Mouse (Mus musculus): ENCODE measurements at regions not wholly inside any gene's neighbourhood (a gene's known extent, or its start where the extent isn't known, plus 50 kb on each side); places are given as distances from the start of the nearest gene placed in this dataset.

DNA sequence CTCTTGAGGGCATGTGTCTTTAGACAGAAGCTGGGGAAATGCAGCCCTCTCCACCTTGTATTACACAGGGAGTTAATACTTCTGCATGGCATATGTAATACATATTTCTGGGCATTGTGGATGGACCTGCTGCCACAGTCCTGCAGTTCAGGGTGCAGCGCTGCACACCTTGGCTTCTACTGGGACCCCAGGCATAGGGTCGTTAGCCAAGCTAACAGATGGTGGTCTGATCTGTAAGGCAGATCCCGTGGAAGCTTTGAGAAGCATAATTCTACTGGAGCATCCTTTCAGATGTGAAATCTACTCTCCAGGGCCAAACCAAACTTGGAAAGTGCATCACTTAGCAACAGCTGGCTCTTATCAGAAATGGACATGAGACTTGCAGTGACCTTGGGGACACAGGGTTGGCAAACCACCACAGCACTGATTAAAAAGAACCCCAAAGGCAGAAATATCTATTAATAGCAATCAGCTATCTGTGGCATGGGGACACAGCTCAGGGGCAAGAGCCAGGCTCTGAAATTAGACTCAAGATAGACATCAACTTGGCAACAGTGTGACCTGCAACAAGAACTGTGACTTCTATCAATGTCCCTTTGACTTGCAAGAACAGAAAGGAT lies 155.0 kb downstream of the Drd1 start:
- DNase-seq = no peak

DNA sequence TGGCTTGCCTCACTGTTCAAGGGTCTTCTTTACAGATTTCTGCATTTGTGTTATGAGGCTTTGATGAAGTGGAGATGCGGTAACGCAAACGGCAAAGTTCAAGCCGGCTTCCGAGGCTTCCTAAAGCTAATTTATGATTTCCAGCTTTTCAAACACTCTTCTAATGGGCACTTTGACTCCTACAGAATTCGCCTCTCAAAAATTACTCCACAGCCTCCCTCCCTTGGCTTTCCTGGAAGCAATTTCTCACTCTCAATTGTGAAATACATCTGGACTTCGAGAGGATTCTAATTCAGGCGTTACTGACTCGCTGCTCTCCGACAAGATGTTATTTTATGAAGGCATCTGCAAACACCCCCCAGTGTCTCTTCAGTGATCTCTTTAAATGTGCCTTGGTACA lies 157.2 kb downstream of the Drd1 start:
- no peak for DNase-seq

DNA sequence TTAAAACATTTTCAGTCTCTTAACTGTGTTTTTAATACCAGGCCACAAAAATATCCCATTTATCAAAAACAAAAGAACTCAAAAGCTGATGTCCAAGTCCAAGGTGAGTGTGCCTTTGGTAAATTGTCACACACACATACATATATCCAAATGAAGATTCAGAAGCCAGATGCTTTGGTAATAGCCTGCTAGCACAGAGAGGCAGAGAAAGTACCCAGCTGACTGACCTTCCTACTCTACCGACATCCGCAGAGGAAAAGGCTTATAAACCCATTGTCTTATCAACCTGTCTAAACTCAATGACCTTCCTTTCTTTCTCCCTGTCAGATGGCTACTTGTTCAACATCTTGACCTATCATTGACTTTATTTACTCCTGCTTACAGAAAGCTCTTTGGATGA lies 158.3 kb downstream of the Drd1 start:
- no peak for DNase-seq

DNA sequence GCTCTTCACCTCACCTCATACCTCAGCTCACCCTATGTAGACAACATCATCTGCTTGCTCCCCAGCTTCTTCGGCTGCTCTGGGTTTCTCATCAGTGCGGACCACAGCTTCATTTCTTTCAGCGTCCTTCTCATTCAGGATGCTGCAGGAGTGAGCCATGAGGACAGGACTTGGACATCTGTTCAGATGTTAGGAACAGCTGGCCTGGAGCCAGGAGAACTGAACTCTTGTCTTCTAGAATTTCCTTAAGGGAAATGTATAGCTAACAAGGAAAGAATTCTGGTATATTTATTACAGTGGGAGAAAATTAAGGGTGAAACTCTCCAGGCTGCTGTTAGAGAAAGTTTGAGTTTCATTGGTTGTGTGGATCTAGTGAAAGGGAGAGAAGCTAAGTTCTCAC lies 167.1 kb downstream of the Drd1 start:
- no peak for DNase-seq

DNA sequence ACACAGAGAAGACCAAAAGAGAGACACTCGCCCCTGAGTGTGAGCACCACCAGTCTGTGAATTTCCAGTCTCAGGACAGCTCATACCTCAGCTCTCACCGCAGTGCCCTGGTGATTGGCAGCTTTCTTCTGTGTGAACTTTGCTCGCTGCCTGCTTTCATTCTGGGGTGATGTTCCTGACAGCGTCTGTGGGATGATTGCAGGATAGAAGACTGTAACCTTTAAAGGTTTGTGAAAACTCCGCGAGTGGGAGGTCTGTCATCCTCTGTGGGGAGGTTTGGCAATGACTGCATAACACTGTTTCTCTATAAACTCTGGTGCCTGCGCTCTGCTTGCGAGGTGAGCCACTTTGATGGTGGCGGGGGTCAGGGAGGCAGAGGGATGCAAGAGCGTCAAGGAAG lies 169.7 kb downstream of the Drd1 start:
- DNase-seq = no peak

DNA sequence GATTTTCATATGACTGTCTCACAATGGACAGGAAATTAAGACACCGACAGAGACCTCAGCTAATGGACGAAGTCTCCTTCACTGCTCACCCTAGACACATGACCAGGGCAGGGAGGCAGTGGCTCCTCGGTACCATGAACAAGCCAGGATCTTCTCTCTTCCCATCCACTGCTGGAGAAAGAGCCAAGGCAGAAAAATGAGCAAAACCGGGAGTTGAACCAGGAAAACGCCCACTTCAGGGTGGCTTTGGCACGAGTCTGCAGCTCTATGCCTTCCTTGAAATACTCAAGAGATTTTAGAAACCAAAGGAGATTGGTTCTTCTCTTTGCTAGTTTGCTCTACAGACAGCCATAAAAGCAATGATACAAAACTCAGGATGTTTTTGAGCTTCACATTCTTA lies 172.3 kb downstream of the Drd1 start:
- DNase-seq = no peak

DNA sequence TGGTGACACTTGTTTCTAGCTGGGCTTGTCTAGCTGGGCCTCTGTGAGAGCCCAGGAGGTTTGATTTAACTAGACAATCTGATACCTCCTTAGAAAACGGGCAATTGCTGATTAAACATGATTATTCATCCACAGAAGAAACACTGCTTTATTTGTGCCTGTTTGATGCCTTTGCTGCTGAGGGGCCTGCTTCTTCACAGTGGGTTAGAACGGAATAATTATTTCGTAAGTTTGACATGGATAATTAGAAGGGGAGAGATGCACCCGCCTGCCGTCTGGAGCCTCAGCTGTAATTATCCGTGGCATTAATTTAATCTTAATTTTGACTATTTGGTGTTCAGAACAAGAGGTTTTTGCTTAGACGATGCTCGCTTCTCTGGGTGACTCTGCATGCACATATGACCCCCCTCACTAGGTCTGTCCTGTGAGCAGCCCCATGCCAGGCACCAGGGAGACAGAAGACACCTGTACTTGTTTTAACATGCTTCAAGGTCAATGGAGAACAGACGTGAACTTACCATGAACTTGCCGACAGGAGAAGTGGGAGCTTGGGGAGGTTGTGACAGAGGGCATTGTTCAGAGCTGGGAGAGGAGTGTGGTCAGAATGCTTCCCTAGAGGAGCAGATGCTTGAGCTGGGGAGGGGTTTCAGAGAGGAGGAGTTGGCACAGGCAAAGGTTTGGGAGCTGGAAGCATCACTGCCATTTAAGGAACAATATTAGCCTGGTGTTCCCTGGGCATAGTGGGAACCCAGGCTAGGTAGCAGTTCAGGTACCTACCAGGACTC lies 174.8 kb downstream of the Drd1 start:
- no peak for DNase-seq

DNA sequence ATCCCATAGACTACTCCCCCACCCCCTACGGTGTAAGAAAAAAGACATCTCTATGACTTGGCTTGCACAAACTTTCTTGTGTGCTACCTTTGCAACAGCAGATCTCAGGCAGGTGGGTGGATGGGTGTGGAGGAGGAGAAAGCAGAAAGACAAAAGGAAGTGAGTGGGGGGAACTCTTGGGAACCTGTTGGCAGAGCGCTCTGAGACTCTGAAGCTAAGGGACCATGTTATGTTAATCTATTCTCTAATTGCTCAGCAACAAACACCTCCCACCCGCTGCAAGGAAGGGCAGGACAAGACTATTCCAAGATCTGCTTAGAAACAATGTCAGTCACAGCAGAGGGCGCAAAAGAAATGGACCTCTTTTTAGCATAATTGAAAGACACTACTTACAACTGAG lies 180.0 kb downstream of the Drd1 start:
- no peak for DNase-seq

DNA sequence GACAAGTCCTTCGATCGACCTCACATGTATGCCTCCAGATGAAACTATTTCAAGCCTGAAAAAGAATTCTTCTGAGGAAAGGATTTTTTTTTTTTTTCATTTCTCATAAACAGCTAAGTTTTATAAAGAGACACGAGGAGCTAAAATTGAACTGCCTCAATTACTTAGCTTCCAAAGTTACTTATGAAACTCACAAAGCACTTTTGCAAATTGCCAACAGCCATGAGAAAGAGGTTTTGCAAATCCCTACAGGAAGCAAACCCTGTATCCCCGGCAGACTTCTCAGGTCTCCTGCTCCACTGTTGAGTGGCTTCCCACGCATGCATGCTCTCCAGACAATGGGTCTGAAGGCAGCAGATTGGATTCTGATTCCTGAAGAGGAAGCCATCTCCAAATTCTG lies 190.2 kb downstream of the Drd1 start:
- DNase-seq = no peak

DNA sequence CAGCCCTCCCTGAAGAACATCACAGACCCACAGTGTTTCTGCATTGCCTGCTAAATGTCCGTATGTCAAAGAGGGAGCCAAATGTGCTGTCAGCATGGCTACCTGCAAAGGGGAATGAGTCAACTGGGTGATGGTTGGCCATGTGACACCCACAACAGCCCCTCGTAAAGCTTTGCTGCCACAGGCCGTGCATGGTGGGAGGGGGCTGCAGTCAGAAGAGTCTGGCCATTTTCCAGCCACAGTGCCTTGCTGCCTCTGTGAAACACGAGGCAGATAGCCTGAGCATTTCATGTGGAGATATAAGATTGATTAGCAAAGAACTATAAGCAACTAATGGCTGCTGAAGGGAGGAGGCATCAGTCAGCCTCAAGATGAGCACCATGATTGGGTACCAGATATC lies 193.2 kb downstream of the Drd1 start:
- no peak for DNase-seq

DNA sequence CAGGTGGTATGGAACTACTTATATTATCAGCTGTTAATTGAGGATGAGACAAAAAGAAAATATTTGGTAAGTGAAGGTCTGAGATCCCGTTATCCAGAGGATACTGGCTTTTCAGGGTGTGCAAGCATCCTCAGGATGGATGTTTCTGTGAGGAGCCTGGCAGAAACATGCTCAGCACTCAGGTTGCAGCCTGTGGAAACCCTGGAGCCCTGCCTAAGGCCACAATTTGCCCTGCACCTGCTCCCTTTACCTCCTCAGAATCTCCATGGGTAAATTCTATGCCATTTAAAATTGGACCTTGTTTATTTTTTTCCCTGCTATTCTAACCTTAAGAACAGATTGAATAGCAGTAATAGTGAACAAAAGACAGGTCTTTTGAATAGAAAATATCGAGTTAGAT lies 201.3 kb downstream of the Drd1 start:
- no peak for DNase-seq

DNA sequence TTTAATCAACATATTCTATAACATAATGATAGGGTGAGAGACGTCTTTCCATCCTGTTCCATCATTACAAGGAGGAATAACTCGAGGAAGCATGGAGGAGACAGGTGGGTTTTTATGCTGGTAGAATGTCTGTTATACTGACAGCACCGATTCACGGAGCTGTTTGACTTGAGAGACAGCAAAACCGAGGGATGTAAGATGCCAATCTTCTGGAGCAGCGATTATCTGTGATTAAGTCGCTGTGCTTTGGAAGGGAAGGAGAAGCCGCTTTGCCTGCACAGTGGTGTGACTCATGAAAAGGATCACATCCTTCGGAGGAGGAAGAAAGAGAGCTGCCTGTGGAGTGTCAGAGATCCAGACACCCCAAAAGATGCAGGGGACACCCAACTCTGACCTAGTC lies 205.4 kb downstream of the Drd1 start:
- DNase-seq = no peak

DNA sequence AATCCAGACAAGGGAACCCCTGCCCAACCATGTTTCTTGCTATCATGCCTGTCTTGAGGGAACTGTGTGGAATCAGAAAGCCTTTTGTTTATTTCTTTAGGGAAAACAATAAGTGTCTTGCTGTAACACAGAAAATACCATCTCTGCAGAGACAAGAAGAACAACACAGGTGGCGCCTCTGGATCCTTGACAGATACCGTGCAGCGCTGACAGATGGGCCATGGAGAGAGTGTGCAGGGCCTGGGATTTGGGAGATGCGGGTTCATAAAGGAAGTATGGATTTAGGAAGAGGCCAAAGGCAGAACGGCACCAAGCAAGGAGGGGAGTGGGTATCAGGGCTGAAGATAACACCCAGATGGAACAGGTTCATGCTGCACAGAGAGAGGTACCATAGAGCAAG lies 209.3 kb downstream of the Drd1 start:
- DNase-seq = no peak

DNA sequence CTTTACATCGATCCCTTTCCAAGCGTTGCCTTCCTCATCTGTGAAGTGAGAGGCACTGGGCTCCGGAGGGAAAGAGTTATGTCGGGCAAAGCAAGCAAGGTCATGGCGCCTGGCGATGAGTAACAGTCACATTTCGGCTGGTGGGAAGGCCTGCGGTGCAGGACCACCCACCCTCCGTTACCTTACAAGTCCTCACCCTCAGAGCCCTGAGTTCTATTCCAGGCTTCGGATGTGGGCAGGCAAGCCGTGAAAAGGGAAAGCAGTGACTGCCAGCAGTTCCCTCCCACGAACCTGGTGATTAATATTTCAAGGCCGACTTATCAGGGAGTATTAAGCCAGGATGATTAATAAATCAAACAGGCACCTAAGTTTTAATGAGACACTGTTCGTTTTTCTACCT lies 209.7 kb downstream of the Drd1 start:
- DNase-seq = no peak

DNA sequence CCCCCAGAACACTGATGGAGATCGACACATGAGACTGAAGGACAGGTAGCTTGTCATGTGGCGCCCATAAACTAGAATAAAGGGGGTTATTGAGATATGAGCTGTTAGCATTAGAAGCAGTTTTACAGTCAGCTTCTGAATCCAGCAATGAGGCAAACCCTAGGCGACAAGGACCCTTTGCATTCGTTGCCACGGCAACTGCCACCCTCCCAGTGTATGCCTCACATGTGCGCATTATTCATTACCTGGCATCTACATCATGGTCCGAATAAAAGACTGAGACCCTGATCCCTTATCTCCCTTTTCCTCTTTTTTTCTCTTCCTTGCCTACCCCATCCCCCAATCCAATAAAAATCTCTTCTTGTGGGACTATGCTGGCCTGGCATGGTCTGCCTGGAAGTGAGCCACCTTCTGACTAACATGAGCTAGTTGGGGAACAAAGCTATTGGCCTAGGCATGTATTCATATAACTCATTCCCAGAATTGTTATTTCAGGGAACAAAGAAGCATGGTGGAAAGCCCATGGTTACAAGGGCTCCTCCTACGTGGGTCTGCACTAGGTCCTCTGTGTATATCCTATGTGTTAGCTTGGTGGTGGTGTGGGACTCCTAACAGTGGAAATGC lies 229.4 kb downstream of the Drd1 start:
- no peak for DNase-seq

DNA sequence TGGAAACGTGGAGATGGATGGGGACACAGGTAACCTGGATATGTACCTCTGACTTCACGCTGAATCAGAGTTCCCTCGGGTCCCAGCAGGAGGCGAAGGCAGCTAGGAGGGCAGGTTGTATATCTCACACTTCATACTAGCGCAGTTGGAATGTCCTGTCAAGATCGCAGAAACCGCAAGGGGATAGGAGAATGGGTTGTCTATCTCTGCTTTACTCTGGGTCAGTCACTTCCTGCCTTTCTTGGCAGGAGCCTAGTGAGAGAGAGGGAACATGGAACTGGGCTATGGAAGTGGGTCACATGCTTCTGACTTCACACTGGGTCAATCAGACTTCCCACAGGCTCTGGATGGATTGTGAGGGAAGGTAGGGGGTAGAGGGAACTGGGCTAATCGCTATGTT lies 233.4 kb downstream of the Drd1 start:
- DNase-seq = no peak

DNA sequence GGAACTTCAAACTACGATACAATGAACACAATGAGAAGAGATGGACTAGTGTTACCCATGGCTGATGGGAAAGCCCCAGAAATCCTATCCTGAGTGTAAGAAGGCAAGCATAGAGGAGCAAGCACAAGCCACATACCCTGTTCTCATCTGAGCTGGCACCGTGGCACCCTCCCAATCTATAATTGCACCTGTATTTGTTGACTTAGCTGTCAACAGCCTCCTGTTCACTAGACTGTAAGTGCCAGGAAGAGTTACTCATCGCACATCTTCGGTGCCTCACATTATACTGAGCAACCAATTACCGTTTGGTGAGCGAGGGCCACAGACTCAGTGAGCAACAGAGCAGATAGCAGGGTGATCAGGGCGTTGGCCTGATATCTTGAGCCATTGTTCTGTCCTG lies 239.9 kb downstream of the Drd1 start:
- no peak for DNase-seq

DNA sequence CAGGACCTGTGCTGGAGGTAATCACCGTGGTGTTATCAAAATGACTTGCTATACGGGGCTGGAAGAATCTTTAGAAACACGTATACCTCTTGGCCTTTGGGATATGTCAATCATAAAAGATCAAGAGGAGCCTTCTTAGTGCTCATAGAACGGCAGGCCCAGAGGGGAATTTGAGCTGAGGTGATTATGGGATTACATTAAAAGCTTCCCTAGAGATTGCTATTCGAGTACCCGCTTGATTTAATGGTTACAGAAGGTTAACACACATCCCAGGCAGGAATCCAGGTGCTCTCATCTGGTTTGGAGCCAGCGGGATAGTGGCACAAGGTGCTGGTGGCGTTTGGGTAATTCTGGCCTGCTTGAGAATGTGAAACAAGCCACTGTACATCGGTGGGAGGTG lies 241.4 kb downstream of the Drd1 start:
- no peak for DNase-seq

DNA sequence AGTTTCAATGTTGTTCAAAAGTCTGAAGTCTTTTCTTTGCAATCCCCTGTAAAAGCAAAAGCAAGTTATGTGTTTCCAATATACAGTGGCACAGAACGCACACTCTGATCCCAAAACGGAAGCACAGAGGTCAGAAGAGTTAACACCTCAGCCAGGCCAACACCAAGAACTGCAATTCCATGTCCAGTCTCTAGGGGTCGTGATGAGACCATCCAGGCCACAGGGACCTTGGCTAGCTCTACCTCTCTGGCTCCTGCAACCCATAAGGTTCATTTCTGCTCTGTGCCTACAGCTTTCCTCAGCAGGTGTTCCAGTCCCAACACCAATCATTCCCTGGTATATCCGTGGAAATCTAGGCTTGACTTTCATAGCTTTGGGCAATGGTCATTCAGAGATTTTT lies 243.6 kb downstream of the Drd1 start:
- DNase-seq = no peak

DNA sequence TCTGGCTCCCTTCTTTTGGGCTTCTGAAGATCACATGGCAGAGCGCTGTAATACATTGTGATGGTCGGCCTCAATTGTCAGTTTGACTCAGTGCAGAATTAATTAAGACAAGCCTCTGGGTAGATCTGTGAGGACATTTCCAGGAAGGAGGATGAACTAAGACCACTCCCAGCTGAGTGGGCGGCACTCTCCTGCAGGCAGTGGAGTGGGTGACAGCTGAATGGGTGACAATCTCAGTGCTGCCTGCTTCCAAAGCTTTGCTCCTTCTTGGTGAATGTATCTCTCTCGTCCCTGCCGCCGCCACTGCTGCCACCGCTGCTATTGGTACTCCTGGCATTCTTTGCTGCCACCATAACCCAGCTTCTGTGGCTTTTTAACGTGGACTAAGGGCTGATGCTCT lies 244.4 kb downstream of the Drd1 start:
- DNase-seq = no peak

DNA sequence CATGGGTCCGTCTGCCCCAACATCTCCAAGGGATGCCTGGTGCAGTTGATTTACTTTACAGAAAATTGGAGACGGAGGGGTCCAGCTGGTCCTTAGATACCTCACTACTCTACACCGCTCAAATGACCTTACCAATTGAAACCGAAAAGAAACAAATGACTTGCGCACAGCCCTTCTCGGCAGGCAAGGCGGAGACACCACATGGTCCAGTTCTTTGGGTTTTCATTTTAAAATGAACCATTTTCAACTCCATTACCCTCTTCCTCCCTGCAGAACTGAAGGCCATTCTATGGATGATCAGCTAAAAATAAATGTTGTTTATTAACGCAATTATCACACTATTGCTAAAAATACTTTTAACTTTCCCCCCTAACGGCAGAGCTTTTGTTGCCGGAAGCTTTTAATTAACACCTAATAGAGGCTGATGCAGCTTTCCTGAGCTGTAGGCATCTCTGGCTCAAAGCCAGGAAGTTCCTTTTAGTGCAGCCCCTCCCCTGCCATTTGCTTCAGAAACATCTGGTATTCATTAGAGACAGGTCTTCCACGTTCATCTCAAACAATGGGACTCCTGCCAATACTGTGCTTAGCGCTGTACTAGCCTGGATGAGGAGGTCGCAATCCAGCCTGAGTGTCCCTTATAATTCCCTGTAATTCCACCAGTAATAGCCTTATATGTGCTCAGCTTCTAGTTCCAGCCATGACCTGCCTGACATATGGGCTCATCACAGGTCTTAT lies 247.5 kb downstream of the Drd1 start:
- no peak for DNase-seq

DNA sequence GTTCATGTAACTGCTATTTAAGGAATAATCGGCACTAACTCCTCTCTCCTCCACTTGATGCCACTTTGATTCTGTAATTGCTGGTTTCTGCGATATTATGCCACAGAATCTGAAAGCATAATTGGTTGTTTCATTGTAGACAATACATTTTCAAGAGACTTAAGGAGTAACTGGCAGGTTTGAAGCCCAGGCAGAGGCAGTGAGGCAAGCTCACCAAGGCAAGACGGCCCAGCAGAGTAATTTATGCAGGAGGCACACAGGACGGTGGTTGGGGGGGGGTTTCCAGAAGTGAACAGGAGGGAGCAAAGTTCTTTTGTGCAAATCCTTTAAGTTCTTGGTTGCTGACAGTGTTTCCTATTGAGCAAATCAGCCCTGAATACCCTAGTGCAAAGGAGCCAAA lies 249.6 kb downstream of the Drd1 start:
- DNase-seq = no peak

DNA sequence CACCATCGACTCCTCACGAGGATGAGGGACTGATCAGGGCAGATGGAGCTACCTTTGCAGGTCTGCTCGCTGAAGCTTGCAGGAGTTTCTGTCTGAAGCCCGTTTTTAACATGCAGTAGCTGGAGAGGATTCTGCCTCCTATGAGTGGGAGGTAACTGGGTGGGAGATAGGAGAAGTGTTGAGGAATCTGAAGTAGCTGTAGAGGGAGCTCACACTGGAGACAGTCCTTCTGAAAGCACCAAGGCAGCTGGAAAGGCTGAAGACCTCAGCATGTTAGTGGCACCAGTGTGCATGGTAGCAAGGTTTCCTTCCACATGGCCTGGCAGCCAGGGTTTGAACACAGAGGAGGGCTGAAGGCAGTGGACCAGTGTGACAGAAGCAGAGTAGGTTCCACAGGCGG lies 254.5 kb downstream of the Drd1 start:
- no peak for DNase-seq

DNA sequence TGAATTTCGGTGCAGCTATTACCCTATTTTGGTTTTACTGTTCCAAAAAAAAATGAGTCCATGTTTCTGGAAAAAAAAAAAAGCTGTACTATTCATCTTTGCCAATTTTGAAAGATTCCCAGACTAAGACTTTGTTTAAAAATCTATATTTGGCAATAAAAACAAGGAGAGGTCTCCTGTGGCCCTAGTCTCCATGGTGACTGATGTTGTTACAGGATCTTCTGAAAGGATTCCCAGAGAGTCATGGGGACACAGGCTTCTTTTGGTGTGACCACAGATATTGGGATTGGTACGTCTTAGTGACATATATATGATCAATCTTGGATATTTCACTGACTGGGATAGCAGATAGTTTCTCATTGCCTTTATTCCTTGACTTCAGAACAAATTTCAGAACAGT lies 266.7 kb downstream of the Drd1 start:
- DNase-seq = no peak

Measured in right cerebral cortex, postnatal 14 days (tissue).